Comparison of ENCODE assay signal across 23 mouse cellular contexts in the genomic region with DNA sequence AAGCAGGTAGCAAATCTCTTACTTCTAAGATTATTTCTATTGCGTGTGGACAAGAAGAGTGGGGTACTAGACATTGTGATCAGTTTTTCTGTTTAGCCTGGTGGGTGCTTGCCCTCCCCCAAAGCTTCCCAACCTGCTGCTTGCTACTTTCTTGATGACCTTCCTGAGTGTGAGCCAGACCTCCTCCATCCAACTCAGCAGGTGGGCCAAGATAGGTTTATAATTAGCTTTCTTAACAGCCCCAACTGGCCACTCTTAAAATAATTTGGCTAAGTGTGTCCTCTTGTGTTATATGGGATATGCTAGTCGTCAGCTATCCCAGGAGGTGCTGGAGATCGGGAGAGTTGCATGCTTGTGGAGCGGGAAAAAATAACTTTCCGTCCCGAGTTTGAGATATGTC.
DNase-seq lines count a peak whose midpoint lies in the region; ATAC-seq and TF ChIP-seq lines count a peak whose summit lies in the region.
"Had no signal": no experiment of that assay in that cellular context is flagged by ENCODE, and none has a peak within 500 bp of the region (broad histone marks: within the 10 kb centered on the region; RNA-seq: fewer than 3 reads in every experiment).

No protein-coding gene starts in this region.

- H3K4me3 ChIP-seq in heart, adult 2 months, result no peak overlapping the region
- H3K4me3 ChIP-seq: forebrain, embryonic 10.5 days; hindbrain, embryonic 10.5 days; layer of hippocampus, adult 2 months; myocyte; neural tube, embryonic 13.5 days; stomach, embryonic 15.5 days had no signal

- intact Hi-C loops in heart, adult 2 months (cut with DNase I), result no loop called here
- intact Hi-C loops in heart, postnatal 14 days (cut with DNase I), result no loop called here

- ATAC-seq in cerebellum, adult (ENCODE audit: insufficient number of reproducible peaks, low FRiP score, low TSS enrichment), result no peak
- ATAC-seq: hindbrain, embryonic 16.5 days; intestine, embryonic 16.5 days; midbrain, embryonic 16.5 days had no signal

- H3K79me2 ChIP-seq in heart, adult 2 months (replicated peaks; ENCODE audit: control insufficient read depth, insufficient read depth, low read length), result no peaks in the 10 kb centered on the region

- peak overlapping the region; percentile 73 for H3K27ac ChIP-seq in heart, adult 2 months
- H3K27ac ChIP-seq: forebrain, embryonic 10.5 days; hindbrain, embryonic 10.5 days; macrophage; neural tube, embryonic 13.5 days had no signal

- TF ChIP-seq POLR2A in heart, adult 2 months (IDR thresholded peaks at IDR 0.05; ENCODE audit: insufficient read depth, low read depth, low read length), result peak; percentile 26; the same call in 1 of the 2 replicates

- WGBS in heart, adult 2 months, result 50% methylated on average over 6 of the region's 6 CpGs

- peak; percentile 7 for DNase-seq in cerebellum, adult 9-11 months
- DNase-seq in heart, adult 2 months, result peak in 1 of 2 experiments; percentile 32
- no peak for DNase-seq in heart, postnatal 14 days
- peak; percentile 17 to 27 for DNase-seq in cerebellum, postnatal 10 days
- DNase-seq in gastrocnemius, postnatal 25 days, result peak; percentile 23
- no peak for DNase-seq in right cerebral cortex, postnatal 4 days
- DNase-seq: adrenal gland, postnatal 25 days; forebrain, postnatal 0 days; kidney, postnatal 25 days; retina, postnatal 1 day; right cerebral cortex, postnatal 25 days; thymus, postnatal 25 days had no signal

- no peak for TF ChIP-seq CTCF in heart, adult 2 months (IDR thresholded peaks at IDR 0.05)

- no peak overlapping the region for H3K9ac ChIP-seq in heart, adult 2 months (ENCODE audit: low read depth, low read length)
- H3K9ac ChIP-seq: forebrain, postnatal 0 days; neural tube, embryonic 13.5 days; stomach, embryonic 15.5 days had no signal

- 0 out of 2 replicates have a peak, but pooled peaks have one; percentile 36 for TF ChIP-seq EP300 in heart, adult 2 months (IDR thresholded peaks at IDR 0.05; ENCODE audit: insufficient read depth, low read depth, low read length)

- H3K4me1 ChIP-seq in heart, adult 2 months (ENCODE audit: control insufficient read depth, insufficient read depth, low read length), result peaks cover 6% of the 10 kb centered on the region
- H3K4me1 ChIP-seq: neural tube, embryonic 13.5 days had no signal

- no peaks in the 10 kb centered on the region for H3K36me3 ChIP-seq in heart, adult 2 months (ENCODE audit: control insufficient read depth, insufficient read depth, low read length)
- H3K36me3 ChIP-seq: forebrain, embryonic 10.5 days; hindbrain, embryonic 10.5 days; neural tube, embryonic 13.5 days; stomach, embryonic 15.5 days had no signal

- no peaks in the 10 kb centered on the region for H3K27me3 ChIP-seq in heart, adult 2 months (ENCODE audit: control insufficient read depth, insufficient read depth, low read length)
- H3K27me3 ChIP-seq: neural tube, embryonic 13.5 days; stomach, embryonic 15.5 days had no signal

Comparison
In these comparisons a context has a peak if more than half of its experiments do, and no peak if none do; other contexts are left out.
1. DNase-seq: peak in cerebellum, adult 9-11 months (single experiment), cerebellum, postnatal 10 days (2 of 2) and gastrocnemius, postnatal 25 days (single experiment); none in heart, postnatal 14 days (0 of 2) and right cerebral cortex, postnatal 4 days (single experiment).